In the genomic region with DNA sequence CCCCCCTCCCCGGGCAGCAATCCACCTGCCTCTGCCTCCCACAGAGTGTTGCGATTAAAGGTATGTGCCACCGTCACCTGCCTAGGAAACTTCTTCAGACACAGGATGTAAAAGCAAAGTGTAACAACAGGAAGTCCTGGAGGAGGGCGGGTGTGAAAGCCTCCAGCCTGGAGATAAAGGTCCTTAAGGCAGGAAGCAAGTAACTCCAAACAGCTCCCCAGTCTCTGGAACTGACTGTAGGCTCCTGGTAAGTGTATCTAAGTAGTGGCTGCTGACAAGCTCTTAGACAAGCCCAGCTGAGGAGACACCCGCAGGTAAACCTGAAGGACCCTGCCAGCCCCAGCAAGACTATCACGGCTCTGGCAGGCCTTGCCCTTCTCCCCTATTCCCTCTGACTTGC, we compare ENCODE assay signal across 13 mouse cellular contexts. TPM values are rescaled to one million over a fixed set of nuclear protein-coding genes. Genes with fewer than 3 reads are reported as not detected.
DNase-seq lines count a peak whose midpoint lies in the region; ATAC-seq lines count a peak whose summit lies in the region.
"Had no signal": no experiment of that assay in that cellular context is flagged by ENCODE, and none has a peak within 500 bp of the region (broad histone marks: within the 10 kb centered on the region; RNA-seq: fewer than 3 reads in every experiment).

No protein-coding gene starts in this region.

- 0 out of 2 replicates have a peak overlapping the region, but pooled peaks have one; percentile 22 for H3K4me2 ChIP-seq in intestine, embryonic 15.5 days (replicated peaks)
- peak overlapping the region; percentile 41 for H3K4me2 ChIP-seq in lung, embryonic 15.5 days
- no peak overlapping the region for H3K4me2 ChIP-seq in midbrain, embryonic 15.5 days
- H3K4me2 ChIP-seq: embryonic facial prominence, embryonic 13.5 days had no signal

- H3K27ac ChIP-seq in intestine, embryonic 15.5 days, result no peak overlapping the region; the same call in 1 of the 2 replicates
- peak overlapping the region; percentile 85 for H3K27ac ChIP-seq in lung, embryonic 15.5 days
- H3K27ac ChIP-seq in midbrain, embryonic 15.5 days, result no peak overlapping the region
- H3K27ac ChIP-seq: embryonic facial prominence, embryonic 13.5 days; hindbrain, postnatal 0 days had no signal

- H3K4me1 ChIP-seq in intestine, embryonic 15.5 days (replicated peaks), result 0 out of 2 replicates have a peak, but pooled peaks cover 3% of the 10 kb centered on the region
- peaks cover 35% of the 10 kb centered on the region for H3K4me1 ChIP-seq in lung, embryonic 15.5 days
- H3K4me1 ChIP-seq in midbrain, embryonic 15.5 days, result no peaks in the 10 kb centered on the region

- H3K4me3 ChIP-seq in intestine, embryonic 15.5 days (replicated peaks), result no peak overlapping the region
- no peak overlapping the region for H3K4me3 ChIP-seq in lung, embryonic 15.5 days
- H3K4me3 ChIP-seq in midbrain, embryonic 15.5 days, result no peak overlapping the region
- H3K4me3 ChIP-seq: embryonic facial prominence, embryonic 13.5 days had no signal

- no peak overlapping the region for H3K9ac ChIP-seq in intestine, embryonic 15.5 days
- no peak overlapping the region for H3K9ac ChIP-seq in lung, embryonic 15.5 days
- H3K9ac ChIP-seq in midbrain, embryonic 15.5 days, result no peak overlapping the region
- H3K9ac ChIP-seq: embryonic facial prominence, embryonic 13.5 days had no signal

- peak; percentile 68 to 73 for DNase-seq in heart, adult 18-20 months
- DNase-seq in heart, adult 11 months, result no peak
- peak; percentile 72 for DNase-seq in thymus, postnatal 25 days
- DNase-seq: retina, postnatal 1 day had no signal

- 17% methylated on average over 6 of the region's 6 CpGs for WGBS in intestine, embryonic 15.5 days
- WGBS in lung, embryonic 15.5 days, result 7% methylated on average over 4 of the region's 6 CpGs
- WGBS in midbrain, embryonic 15.5 days, result 60% methylated on average over 5 of the region's 6 CpGs

- no peaks in the 10 kb centered on the region for H3K9me3 ChIP-seq in intestine, embryonic 15.5 days
- no peaks in the 10 kb centered on the region for H3K9me3 ChIP-seq in lung, embryonic 15.5 days
- H3K9me3 ChIP-seq in midbrain, embryonic 15.5 days, result no peaks in the 10 kb centered on the region
- H3K9me3 ChIP-seq: embryonic facial prominence, embryonic 13.5 days; megakaryocyte, embryonic 14.5 days had no signal

- H3K36me3 ChIP-seq in intestine, embryonic 15.5 days, result no peaks in the 10 kb centered on the region
- H3K36me3 ChIP-seq in lung, embryonic 15.5 days, result no peaks in the 10 kb centered on the region
- H3K36me3 ChIP-seq in midbrain, embryonic 15.5 days (replicated peaks), result no peaks in the 10 kb centered on the region
- H3K36me3 ChIP-seq: embryonic facial prominence, embryonic 13.5 days had no signal

- H3K27me3 ChIP-seq in intestine, embryonic 15.5 days (replicated peaks), result no peaks in the 10 kb centered on the region
- no peaks in the 10 kb centered on the region for H3K27me3 ChIP-seq in lung, embryonic 15.5 days
- H3K27me3 ChIP-seq in midbrain, embryonic 15.5 days (replicated peaks), result no peaks in the 10 kb centered on the region
- H3K27me3 ChIP-seq: embryonic facial prominence, embryonic 13.5 days had no signal

- ATAC-seq in intestine, embryonic 15.5 days, result peak; percentile 23; the same call in 1 of the 2 replicates
- ATAC-seq in lung, embryonic 15.5 days (ENCODE audit: borderline replicate concordance, extremely low read depth, low FRiP score, low TSS enrichment), result peak; percentile 9; the same call in 1 of the 2 replicates
- ATAC-seq in cerebellum, adult (ENCODE audit: insufficient number of reproducible peaks, low FRiP score, low TSS enrichment), result no peak
- ATAC-seq in monocyte, adult 5-6 weeks (replicated peaks; ENCODE audit: insufficient number of reproducible peaks, low FRiP score, low TSS enrichment, poor library complexity, severe bottlenecking), result no peak
- no peak for ATAC-seq in midbrain, embryonic 15.5 days (replicated peaks)
- ATAC-seq: hindbrain, postnatal 0 days had no signal

RNA-seq across cellular contexts. Expression of gene Igsf23, which starts 10.3 kb away (rescaled TPM):
- total RNA-seq in heart, adult 18-20 months (2021), result 1 to 10 TPM; 1.1 to 2.2 TPM
- polyA plus RNA-seq in intestine, embryonic 15.5 days (2015; fragmentation: Nextera tagmentation; extraction: Ambion mirVana), result 7.5 and 8.0 TPM in 2 replicates
- polyA plus RNA-seq in lung, embryonic 15.5 days (2015; fragmentation: Nextera tagmentation; extraction: Ambion mirVana), result 1.4 and 2.0 TPM in 2 replicates
- total RNA-seq in monocyte, adult 5-6 weeks (2017), result 0.75 TPM in 1 of 3 replicates, not detected in the others
- polyA plus RNA-seq in midbrain, embryonic 15.5 days (2015; fragmentation: Nextera tagmentation; extraction: Ambion mirVana), result not detected in 2 replicates
- total RNA-seq: adrenal gland, adult 8-10 months; hindbrain, postnatal 0 days had no signal
- polyA plus RNA-seq: embryonic facial prominence, embryonic 13.5 days; hindbrain, postnatal 0 days had no signal

RNA-seq across cellular contexts. Expression of gene Pvr, which starts 19.3 kb away (rescaled TPM):
- total RNA-seq in heart, adult 18-20 months (2021), result 10 to 100 TPM; 18.5 to 19.5 TPM
- polyA plus RNA-seq in intestine, embryonic 15.5 days (2015; fragmentation: Nextera tagmentation; extraction: Ambion mirVana), result 13.3 TPM in 2 replicates
- 19.0 and 22.5 TPM in 2 replicates for polyA plus RNA-seq in lung, embryonic 15.5 days (2015; fragmentation: Nextera tagmentation; extraction: Ambion mirVana)
- 8.2 to 13.6 TPM (median 12.2 TPM) in 3 replicates for total RNA-seq in monocyte, adult 5-6 weeks (2017)
- 11.5 and 12.6 TPM in 2 replicates for polyA plus RNA-seq in midbrain, embryonic 15.5 days (2015; fragmentation: Nextera tagmentation; extraction: Ambion mirVana)

RNA-seq across cellular contexts. Expression of gene Ceacam20, which starts 25.0 kb away (rescaled TPM):
- not detected for total RNA-seq in heart, adult 18-20 months (2021)
- 1.5 and 1.7 TPM in 2 replicates for polyA plus RNA-seq in intestine, embryonic 15.5 days (2015; fragmentation: Nextera tagmentation; extraction: Ambion mirVana)
- polyA plus RNA-seq in lung, embryonic 15.5 days (2015; fragmentation: Nextera tagmentation; extraction: Ambion mirVana), result not detected in 2 replicates
- total RNA-seq in monocyte, adult 5-6 weeks (2017), result not detected in 3 replicates
- polyA plus RNA-seq in midbrain, embryonic 15.5 days (2015; fragmentation: Nextera tagmentation; extraction: Ambion mirVana), result not detected in 2 replicates
- total RNA-seq: adrenal gland, adult 8-10 months; hindbrain, postnatal 0 days had no signal
- polyA plus RNA-seq: embryonic facial prominence, embryonic 13.5 days; hindbrain, postnatal 0 days had no signal

RNA-seq across cellular contexts. Expression of gene Nlrp9b, which starts 51.0 kb away (rescaled TPM):
- total RNA-seq in heart, adult 18-20 months (2021), result not detected
- polyA plus RNA-seq in intestine, embryonic 15.5 days (2015; fragmentation: Nextera tagmentation; extraction: Ambion mirVana), result 0.21 and 0.33 TPM in 2 replicates
- polyA plus RNA-seq in lung, embryonic 15.5 days (2015; fragmentation: Nextera tagmentation; extraction: Ambion mirVana), result not detected in 2 replicates
- total RNA-seq in monocyte, adult 5-6 weeks (2017), result not detected in 3 replicates
- polyA plus RNA-seq in midbrain, embryonic 15.5 days (2015; fragmentation: Nextera tagmentation; extraction: Ambion mirVana), result not detected in 2 replicates
- total RNA-seq: adrenal gland, adult 8-10 months; hindbrain, postnatal 0 days had no signal
- polyA plus RNA-seq: embryonic facial prominence, embryonic 13.5 days; hindbrain, postnatal 0 days had no signal

RNA-seq across cellular contexts. Expression of gene Ceacam19, which starts 52.5 kb away (rescaled TPM):
- not detected for total RNA-seq in heart, adult 18-20 months (2021)
- polyA plus RNA-seq in intestine, embryonic 15.5 days (2015; fragmentation: Nextera tagmentation; extraction: Ambion mirVana), result not detected in 2 replicates
- not detected in 2 replicates for polyA plus RNA-seq in lung, embryonic 15.5 days (2015; fragmentation: Nextera tagmentation; extraction: Ambion mirVana)
- 0.38 to 1.2 TPM (median 0.75 TPM) in 3 replicates for total RNA-seq in monocyte, adult 5-6 weeks (2017)
- not detected in 2 replicates for polyA plus RNA-seq in midbrain, embryonic 15.5 days (2015; fragmentation: Nextera tagmentation; extraction: Ambion mirVana)
- total RNA-seq: adrenal gland, adult 8-10 months; hindbrain, postnatal 0 days had no signal
- polyA plus RNA-seq: hindbrain, postnatal 0 days had no signal

Comparison
In these comparisons a context has a peak if more than half of its experiments do, and no peak if none do; other contexts are left out.
1. ATAC-seq: peak in intestine, embryonic 15.5 days (single experiment) and lung, embryonic 15.5 days (single experiment); none in cerebellum, adult (single experiment), monocyte, adult 5-6 weeks (single experiment) and midbrain, embryonic 15.5 days (single experiment).